Mouse (Mus musculus) midbrain, postnatal 0 days (tissue): ENCODE results near the gene Tbrg4. TPM values are rescaled to one million over a fixed set of nuclear protein-coding genes. Genes with fewer than 3 reads are reported as not detected.

Experiments
- ATAC-seq: fragments of 200-750 bp; cut with Nextera tagmentation; 2 replicates; pipeline ENCODE4 v1.8.0; 2017; ENCODE audit warnings: moderate number of reproducible peaks, mild to moderate bottlenecking, moderate TSS enrichment, moderate library complexity; ENCODE audit not compliant: low FRiP score
- DNase-seq: peaks from one replicate; pipeline ENCODE4 v3.0.0-alpha.2; 2015; ENCODE audit warnings: low spot score
- H3K27ac ChIP-seq: fragments of 300-500 bp; sonication (generic); 2 replicates; pipeline ENCODE4 v1.5.1; 2014; ENCODE audit warnings: low read depth, mild to moderate bottlenecking, low read length, mixed read lengths
- H3K27me3 ChIP-seq: fragments of 300-500 bp; sonication (generic); 2 replicates; pipeline ENCODE4 v1.6.1; 2014; ENCODE audit warnings: low read length, control low read depth, mixed read lengths; ENCODE audit not compliant: insufficient read depth
- H3K36me3 ChIP-seq: fragments of 300-500 bp; sonication (generic); 2 replicates; pipeline ENCODE4 v1.6.1; 2014; ENCODE audit warnings: low read length, control low read depth, mixed read lengths; ENCODE audit not compliant: insufficient read depth
- H3K4me1 ChIP-seq: fragments of 300-500 bp; sonication (generic); 2 replicates; pipeline ENCODE4 v1.6.1; 2014; ENCODE audit warnings: mild to moderate bottlenecking, control low read depth, antibody characterized with exemption, low read length, mixed read lengths; ENCODE audit not compliant: insufficient read depth
- H3K4me2 ChIP-seq: fragments of 300-500 bp; sonication (generic); 2 replicates; pipeline ENCODE4 v1.6.1; 2014; ENCODE audit warnings: low read depth, mild to moderate bottlenecking, low read length, mixed read lengths; ENCODE audit not compliant: poor library complexity, severe bottlenecking
- H3K4me3 ChIP-seq: fragments of 300-500 bp; sonication (generic); 2 replicates; pipeline ENCODE4 v1.5.1; 2014; ENCODE audit warnings: low read depth, mild to moderate bottlenecking, low read length, moderate library complexity
- H3K9ac ChIP-seq: fragments of 300-500 bp; sonication (generic); replicated peaks from 2 replicates; pipeline ENCODE4 v1.6.1; 2014; ENCODE audit warnings: mild to moderate bottlenecking, low read length, moderate library complexity, mixed read lengths; ENCODE audit not compliant: poor library complexity, severe bottlenecking
- H3K9me3 ChIP-seq: fragments of 300-500 bp; sonication (generic); 2 replicates; pipeline ENCODE4 v1.6.1; 2016; ENCODE audit warnings: low read length, control low read depth
- CTCF ChIP-seq: IDR thresholded peaks from 2 replicates; pipeline ENCODE4 v1.5.1; 2016; ENCODE audit warnings: antibody characterized with exemption, mild to moderate bottlenecking
- WGBS: fragments of 180-500 bp; shearing (Covaris S2); extraction: QIAGEN DNeasy Blood & Tissue Kit; methylation state at CpG from one replicate; pipeline ENCODE4 v1.1.7; 2014; 5-methylcytosine and 5-hydroxymethylcytosine counted together
- polyA plus RNA-seq: library from polyadenylated mRNA; unstranded; fragments of >200 nt; fragmentation: Nextera tagmentation; extraction: Ambion mirVana; gene quantifications from 2 replicates; pipeline ENCODE4 v1.2.1, GENCODE M21; 2015
- total RNA-seq: library from RNA; depleted of rRNA; stranded (reverse); fragments of >200 nt; gene quantifications from 2 replicates; pipeline ENCODE4 v1.2.3, GENCODE M21; 2014

Gene Tbrg4
- total and polyA plus RNA-seq, 2 experiments from 2014 or later: 31.4 to 46.6 TPM

- DNase-seq: no peak
- peaks cover 58% of the 10 kb centered on the region for H3K36me3 ChIP-seq
- H3K27me3 ChIP-seq: no peaks in the 10 kb centered on the region
- H3K27ac ChIP-seq: no peak overlapping the region
- TF ChIP-seq CTCF: no peak
- no peak overlapping the region for H3K9ac ChIP-seq
- no peak overlapping the region for H3K4me2 ChIP-seq
- no peak for ATAC-seq
- H3K4me1 ChIP-seq: peaks cover 17% of the 10 kb centered on the region; the same call in 1 of the 2 replicates
- no peaks in the 10 kb centered on the region for H3K9me3 ChIP-seq
- WGBS: 87% methylated on average over 6 of the region's 6 CpGs
- no peak overlapping the region for H3K4me3 ChIP-seq
These were observed 31.0 kb downstream of the Tbrg4 start for GRCm38 (mm10) chr11:6594845-6595244.

- TF ChIP-seq CTCF: no peak
- peaks cover 4% of the 10 kb centered on the region; the same call in 1 of the 2 replicates for H3K4me1 ChIP-seq
- no peaks in the 10 kb centered on the region for H3K9me3 ChIP-seq
- 64% methylated on average over 11 of the region's 11 CpGs for WGBS
- no peak overlapping the region for H3K4me2 ChIP-seq
- ATAC-seq (no peak), DNase-seq (no peak)
- H3K27me3 ChIP-seq: no peaks in the 10 kb centered on the region
- peaks cover 67% of the 10 kb centered on the region for H3K36me3 ChIP-seq
- no peak overlapping the region for H3K9ac ChIP-seq
- no peak overlapping the region for H3K4me3 ChIP-seq
- no peak overlapping the region for H3K27ac ChIP-seq
These were observed 32.5 kb downstream of the Tbrg4 start for GRCm38 (mm10) chr11:6593406-6593805.

GRCm38 (mm10) chr11:6590933-6591675, 34.8 kb downstream of the Tbrg4 start:
- 84% methylated on average over 10 of the region's 10 CpGs for WGBS
- H3K36me3 ChIP-seq: peaks cover 58% of the 10 kb centered on the region
- no peak for ATAC-seq

GRCm38 (mm10) chr11:6589838-6590237, 36.0 kb downstream of the Tbrg4 start:
- Histone ChIP-seq H3K4me2 (no peak overlapping the region), H3K4me3 (no peak overlapping the region), H3K9me3 (no peaks in the 10 kb centered on the region), H3K36me3 (peaks cover 57% of the 10 kb centered on the region), H3K9ac (no peak overlapping the region), H3K27ac (no peak overlapping the region), H3K4me1 (no peaks in the 10 kb centered on the region), H3K27me3 (no peaks in the 10 kb centered on the region)
- no peak for TF ChIP-seq CTCF
- 91% methylated on average over 7 of the region's 7 CpGs for WGBS
- no peak for ATAC-seq
- no peak for DNase-seq

More at GRCm38 (mm10) chr11:6590933-6591675, 34.8 kb downstream of the Tbrg4 start:
- H3K9me3 ChIP-seq: no peaks in the 10 kb centered on the region
- H3K4me3 ChIP-seq: no peak overlapping the region
- no peak overlapping the region for H3K9ac ChIP-seq
- TF ChIP-seq CTCF: no peak
- H3K27me3 ChIP-seq: no peaks in the 10 kb centered on the region
- no peak overlapping the region for H3K4me2 ChIP-seq
- H3K4me1 ChIP-seq: no peaks in the 10 kb centered on the region
- no peak for DNase-seq
- no peak overlapping the region for H3K27ac ChIP-seq

DNA sequence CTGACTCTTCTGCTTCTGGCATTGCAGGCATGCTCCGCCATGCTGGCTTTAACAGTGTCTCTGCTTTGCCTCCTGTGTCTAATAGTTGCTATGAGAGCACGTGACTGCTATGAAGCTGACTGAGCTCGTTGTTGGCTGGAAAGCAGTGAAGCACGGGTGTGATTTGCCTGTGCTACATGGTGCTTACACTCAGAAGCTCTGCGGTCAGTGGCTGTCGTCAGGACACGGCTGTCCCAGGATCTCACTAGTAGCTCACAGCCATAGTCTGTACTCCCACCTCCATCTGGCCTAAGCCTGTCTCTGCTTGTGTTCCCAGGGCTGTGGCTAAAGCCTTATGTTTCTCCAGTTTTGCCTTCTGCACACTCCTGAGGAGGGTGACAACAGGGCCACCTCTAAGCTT, 37.6 kb downstream of the Tbrg4 start:
- Histone ChIP-seq H3K36me3 (peaks cover 43% of the 10 kb centered on the region), H3K4me2 (no peak overlapping the region), H3K4me1 (no peaks in the 10 kb centered on the region), H3K9ac (no peak overlapping the region), H3K27me3 (no peaks in the 10 kb centered on the region), H3K9me3 (no peaks in the 10 kb centered on the region), H3K27ac (no peak overlapping the region), H3K4me3 (no peak overlapping the region)
- DNase-seq: no peak
- no peak for TF ChIP-seq CTCF
- WGBS: 94% methylated on average over 7 of the region's 7 CpGs
- no peak for ATAC-seq

DNA sequence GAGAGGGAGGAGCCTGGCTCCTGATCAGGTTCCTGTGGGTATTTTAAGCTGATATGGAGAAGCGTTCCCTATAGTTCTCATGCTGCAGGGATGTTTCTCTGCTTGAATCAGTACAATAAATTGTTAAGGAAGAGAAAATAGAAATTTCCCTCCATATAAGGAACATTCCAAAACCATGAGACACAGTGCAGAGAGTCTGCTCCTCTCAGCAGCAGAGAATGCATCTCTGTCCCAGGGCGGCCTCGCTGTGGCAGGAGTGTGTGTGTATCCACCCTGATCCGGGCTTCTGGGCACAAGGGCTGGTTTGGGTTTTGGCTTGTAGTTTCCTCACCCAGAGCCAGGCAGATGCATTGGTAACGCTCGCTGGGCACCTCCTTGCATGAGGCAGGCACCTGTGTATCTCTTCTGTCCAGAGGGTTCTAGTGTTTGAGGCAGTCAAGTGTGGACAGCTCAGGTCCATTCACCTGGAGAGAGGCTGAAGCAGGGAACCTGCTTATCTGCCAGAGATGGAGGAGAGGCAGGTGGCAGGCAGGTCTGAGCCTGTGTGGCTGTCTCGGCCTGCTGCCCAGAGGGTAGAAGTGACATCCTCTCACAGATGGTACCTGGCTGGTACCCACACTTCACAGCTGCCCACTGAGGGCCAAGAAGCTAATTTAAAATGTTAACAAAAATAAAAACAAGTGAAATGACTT, 38.5 kb downstream of the Tbrg4 start:
- Histone ChIP-seq H3K27me3 (no peaks in the 10 kb centered on the region), H3K4me3 (no peak overlapping the region), H3K9me3 (no peaks in the 10 kb centered on the region), H3K4me1 (no peaks in the 10 kb centered on the region), H3K4me2 (no peak overlapping the region), H3K27ac (no peak overlapping the region), H3K9ac (no peak overlapping the region), H3K36me3 (peaks cover 40% of the 10 kb centered on the region)
- 97% methylated on average over 7 of the region's 7 CpGs for WGBS
- DNase-seq (no peak), ATAC-seq (0 out of 2 replicates have a peak, but pooled peaks have one; percentile 28)
- no peak for TF ChIP-seq CTCF
